Mouse (Mus musculus) cerebellum, adult 2 months (tissue): ENCODE results near the gene Fam126b.

Source experiments
- CTCF ChIP-seq: fragments of 200-500 bp; IDR thresholded peaks from 2 replicates; pipeline ENCODE4 v1.5.1; 2011; ENCODE audit warnings: low read depth, mild to moderate bottlenecking, control low read depth, low read length, moderate library complexity, borderline replicate concordance; ENCODE audit not compliant: insufficient read depth
- POLR2A ChIP-seq: fragments of 200-500 bp; IDR thresholded peaks from 2 replicates; pipeline ENCODE4 v1.6.1; 2011; ENCODE audit warnings: low read length, control low read depth, borderline replicate concordance; ENCODE audit not compliant: insufficient read depth

GRCm38 (mm10) chr1:58497678-58498077 lies 88.4 kb downstream of the Fam126b start:
- no peak for TF ChIP-seq POLR2A
- no peak for TF ChIP-seq CTCF
